Mouse (Mus musculus) lung, adult 10 weeks (tissue): ENCODE data around the gene Cyfip2. TPM values are rescaled to one million over a fixed set of nuclear protein-coding genes. Genes with fewer than 3 reads are reported as not detected.

Experiments
- polyA plus RNA-seq: library from polyadenylated mRNA; stranded (reverse); fragments of 350-450 nt; fragmentation: Illumina TruSeq; extraction: RNeasy Lipid Tissue Mini Kit (QIAGEN cat#74804); gene quantifications from one replicate; pipeline ENCODE4 v1.2.3, GENCODE M21; 2014; ENCODE audit warnings: low read depth, low replicate concordance; ENCODE audit not compliant: insufficient read depth

Gene Cyfip2
- 4.7 TPM for polyA plus RNA-seq

GRCm38 (mm10) chr11:46312523-46313035, at the start of gene Cyfip2:
Cyfip2 (minus strand) TSS chr11:46312859.

GRCm38 (mm10) chr11:46235334-46235733, 77.3 kb downstream of the Cyfip2 start, which contains the start of gene Fndc9:
Fndc9 (plus strand) TSS chr11:46235531.

GRCm38 (mm10) chr11:46165866-46166585, 146.6 kb downstream of the Cyfip2 start, which contains the start of gene Nipal4:
Nipal4 (minus strand) TSS chr11:46166508.

Other genes with a start within 250 kb of the Cyfip2 start
- 0.23 TPM for gene Nipal4, start 146.4 kb downstream of the Cyfip2 start, polyA plus RNA-seq
- gene Fndc9, start 77.3 kb downstream of the Cyfip2 start, polyA plus RNA-seq: not detected
- 2.7 TPM for gene Itk, start 76.7 kb upstream of the Cyfip2 start, polyA plus RNA-seq
- gene Fam71b, start 83.7 kb upstream of the Cyfip2 start, polyA plus RNA-seq: 0.17 TPM
- 27.5 TPM for gene Med7, start 124.1 kb upstream of the Cyfip2 start, polyA plus RNA-seq
- gene Havcr2, start 142.1 kb upstream of the Cyfip2 start, polyA plus RNA-seq: 2.9 TPM
- gene Gm12169, start 211.4 kb upstream of the Cyfip2 start, polyA plus RNA-seq: not detected